Mouse (Mus musculus) layer of hippocampus, adult 11-12 months (tissue): Measurements from ENCODE around the gene Il1a.

ENCODE experiments used
- DNase-seq: peaks from one replicate; pipeline ENCODE4 v3.0.0; 2022; ENCODE audit warnings: low spot score

Il1a gene

GRCm38 (mm10) chr2:129263073-129263472 lies 46.7 kb downstream of the Il1a start:
- DNase-seq = no peak

DNA sequence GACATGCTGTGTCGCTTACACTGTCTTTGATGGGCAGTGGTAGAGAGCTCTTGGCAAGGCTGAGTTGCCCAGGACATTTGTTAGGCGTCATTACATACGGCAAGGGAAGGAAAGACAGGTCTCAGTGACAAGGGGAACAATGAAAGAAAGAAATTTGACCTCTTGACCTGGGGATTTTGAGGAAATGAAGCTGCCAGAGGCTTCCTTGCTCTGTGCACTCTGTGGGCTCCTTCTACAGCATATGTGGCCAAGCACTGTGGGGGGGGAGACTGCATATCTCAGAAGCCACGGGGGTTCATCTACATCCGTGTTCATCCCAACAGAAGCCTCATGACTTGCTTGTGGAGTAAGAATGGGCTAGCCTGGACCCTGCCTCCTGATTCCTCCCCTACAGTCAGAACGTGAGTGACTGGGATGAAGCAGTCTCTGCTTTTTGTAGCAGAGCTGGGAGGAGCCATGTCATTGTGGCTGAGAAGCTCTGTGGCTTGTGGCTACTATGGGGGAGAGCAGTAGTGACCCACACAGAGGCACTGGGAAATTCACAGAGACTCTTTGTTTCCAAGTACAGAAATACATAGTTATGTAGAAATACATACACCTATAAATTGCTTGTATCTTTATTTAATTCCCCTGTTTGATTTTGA lies 48.5 kb downstream of the Il1a start:
- DNase-seq = no peak

GRCm38 (mm10) chr2:129260646-129261045 lies 49.1 kb downstream of the Il1a start:
- DNase-seq = no peak

DNA sequence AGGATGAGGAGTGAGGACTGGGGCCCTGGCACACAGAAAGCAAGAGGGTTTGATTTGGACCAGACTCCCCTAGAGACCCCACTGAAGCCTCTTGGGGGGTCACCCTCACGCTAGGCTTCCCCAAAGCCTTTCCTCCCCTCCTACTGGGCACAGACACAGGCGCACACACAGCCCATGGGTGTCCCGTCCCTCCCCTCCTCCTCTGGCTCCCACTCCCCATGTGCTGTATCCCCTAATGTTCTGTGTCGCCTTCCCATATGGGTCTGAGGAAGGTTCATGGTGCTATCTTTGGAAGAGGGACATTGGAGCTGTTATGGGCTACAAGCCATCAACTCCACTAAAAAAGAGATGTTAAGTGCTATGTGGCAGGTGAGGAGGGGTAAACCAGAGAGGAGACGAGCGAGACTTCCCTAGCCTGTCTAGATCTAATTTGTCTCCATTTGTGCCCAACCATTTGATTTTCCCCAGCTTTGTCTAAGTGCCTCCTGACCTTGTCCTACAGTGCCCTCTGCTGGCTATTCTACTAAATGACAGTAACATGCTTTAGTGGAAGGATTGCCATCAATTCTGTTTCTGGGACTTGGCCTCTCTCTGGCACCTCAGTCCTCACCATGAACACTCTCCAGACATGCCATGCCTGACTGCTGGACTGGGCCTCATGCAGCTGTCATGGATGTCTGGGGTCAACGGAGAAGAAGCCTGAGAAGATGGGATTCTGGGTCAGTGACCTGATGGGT lies 51.1 kb downstream of the Il1a start:
- peak; percentile 78 for DNase-seq

DNA sequence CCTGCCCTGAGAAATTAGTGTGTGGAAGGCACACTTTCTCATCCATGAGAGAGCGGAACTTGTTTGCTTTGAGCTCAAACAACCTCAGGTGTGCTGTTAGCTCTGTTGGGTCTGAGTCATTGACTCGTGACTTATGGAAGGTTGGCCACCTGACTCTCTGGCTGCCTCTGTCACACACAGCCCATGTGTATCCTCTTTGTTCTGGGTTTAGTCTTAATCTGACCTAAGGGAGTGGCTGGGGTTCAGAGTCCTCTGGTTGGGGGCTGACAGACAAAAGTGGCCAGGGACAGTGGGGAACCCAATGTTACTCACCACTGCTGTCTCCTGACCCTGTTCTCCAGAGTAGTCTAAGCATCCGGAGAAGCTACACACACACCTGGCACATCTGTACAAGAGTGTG lies 51.7 kb downstream of the Il1a start:
- no peak for DNase-seq

- no peak for DNase-seq
Observed at GRCm38 (mm10) chr2:129256006-129256405, 53.8 kb downstream of the Il1a start.

DNA sequence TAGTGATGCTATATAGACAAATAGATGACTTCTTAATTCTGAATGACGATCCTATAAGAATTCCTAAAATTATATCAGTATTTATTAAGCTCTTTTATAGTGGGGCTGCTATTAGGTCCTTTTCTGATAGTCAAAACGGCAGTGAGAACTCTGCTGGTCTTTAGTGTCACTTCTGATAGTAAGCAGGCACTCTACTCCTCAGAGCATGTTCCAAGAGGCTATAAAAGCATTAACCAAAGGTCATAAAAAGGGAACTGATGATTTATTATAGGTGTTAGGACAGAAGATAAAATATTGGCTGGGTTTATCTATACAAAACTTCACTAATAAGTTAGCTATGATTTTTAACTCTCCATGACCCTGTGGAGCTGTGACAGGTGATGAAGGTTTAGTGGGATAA lies 55.7 kb downstream of the Il1a start:
- no peak for DNase-seq

- DNase-seq = no peak
Observed at GRCm38 (mm10) chr2:129253631-129253970, 56.2 kb downstream of the Il1a start.

GRCm38 (mm10) chr2:129252836-129253630 lies 56.7 kb downstream of the Il1a start:
- no peak for DNase-seq
